Mouse (Mus musculus) adrenal gland, postnatal 36 days (tissue): ENCODE results near the gene Rgs6. TPM values are rescaled to one million over a fixed set of nuclear protein-coding genes. Genes with fewer than 3 reads are reported as not detected.

ENCODE experiments used
- DNase-seq, 2 experiments: peaks; one replicate each; pipeline ENCODE4 v3.0.0; 2021; ENCODE audit warnings: mixed read lengths in 1 of 2
- total RNA-seq, 2 experiments: library from RNA; stranded (reverse); gene quantifications; 2 replicates each; pipeline ENCODE4 v1.2.3; 2021

Rgs6 gene
- total RNA-seq, 2 experiments from 2014 or later: 0.66 to 0.79 TPM

- DNase-seq: no peak
Observed at GRCm38 (mm10) chr12:83207481-83207880, 619.4 kb downstream of the Rgs6 start.

- no peak for DNase-seq
Observed at GRCm38 (mm10) chr12:83208011-83208410, 619.9 kb downstream of the Rgs6 start.

- DNase-seq: no peak
Observed at GRCm38 (mm10) chr12:83208841-83209240, 620.7 kb downstream of the Rgs6 start.

- peak; percentile 44 to 63 for DNase-seq
Observed at GRCm38 (mm10) chr12:83209461-83209860, 621.4 kb downstream of the Rgs6 start.

- DNase-seq: peak; percentile 10 to 48
Observed at GRCm38 (mm10) chr12:83210294-83210693, 622.2 kb downstream of the Rgs6 start.

GRCm38 (mm10) chr12:83210735-83211134, 622.6 kb downstream of the Rgs6 start:
- no peak for DNase-seq

GRCm38 (mm10) chr12:83211146-83211822, 623.2 kb downstream of the Rgs6 start:
- DNase-seq: no peak
